Mouse (Mus musculus) megakaryocyte, embryonic 14.5 days (primary cell): ENCODE results near the gene Grin3b.

Source experiments
- FLI1 ChIP-seq: IDR thresholded peaks from 2 replicates; pipeline ENCODE4 v1.6.1; 2012; ENCODE audit warnings: low read length, inconsistent platforms, mixed read lengths
- GATA1 ChIP-seq: IDR thresholded peaks from 3 replicates; pipeline ENCODE4 v1.6.1; 2012; ENCODE audit warnings: mixed read lengths, low read length, inconsistent platforms, borderline replicate concordance

GRCm38 (mm10) chr10:80017361-80017760 lies 46.8 kb downstream of the Grin3b start:
- TF ChIP-seq GATA1 (no peak), FLI1 (no peak)
